Mouse (Mus musculus) liver, adult 2 months (tissue): Measurements from ENCODE around the gene B4galt5.

Source experiments
- CTCF ChIP-seq: fragments of 200-500 bp; IDR thresholded peaks from 2 replicates; pipeline ENCODE4 v1.5.1; 2011; ENCODE audit warnings: low read depth, low read length, control low read depth
- POLR2A ChIP-seq: fragments of 200-500 bp; IDR thresholded peaks from 2 replicates; pipeline ENCODE4 v1.6.1; 2011; ENCODE audit warnings: low read length, control low read depth; ENCODE audit not compliant: insufficient read depth; ENCODE audit errors: extremely low read depth

DNA sequence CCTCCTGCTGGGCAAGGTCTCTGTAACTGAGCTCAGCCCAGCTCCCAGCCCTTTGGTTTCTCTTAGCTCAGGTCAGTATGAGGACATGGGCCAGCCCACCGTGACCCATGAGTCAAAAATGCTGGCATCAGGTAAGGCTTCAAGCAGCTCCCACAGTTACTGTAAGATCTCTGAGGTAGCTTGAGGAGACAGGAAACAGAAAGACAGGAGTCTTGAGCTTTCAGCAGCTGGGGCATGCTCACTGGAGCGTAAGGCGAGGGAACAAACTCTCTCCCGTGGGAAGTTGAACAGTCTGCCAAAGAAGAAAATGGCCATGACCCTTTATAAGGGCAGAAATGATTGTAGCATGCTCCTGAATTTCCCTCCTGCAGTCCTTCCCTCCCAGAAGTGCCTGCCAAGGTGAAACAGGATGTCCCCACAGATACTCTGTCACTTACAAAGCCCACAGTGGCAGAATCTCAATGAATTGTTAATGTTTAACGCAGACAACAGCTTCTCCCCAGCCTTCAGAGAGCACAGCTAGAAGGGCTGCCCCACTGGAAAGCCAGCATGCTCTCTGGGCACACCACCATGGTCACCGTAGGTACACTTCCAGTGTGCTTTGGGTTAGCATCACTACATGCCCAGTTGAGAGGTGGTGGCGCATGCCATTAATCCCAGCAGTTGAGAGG, 31.8 kb upstream of the B4galt5 start:
- TF ChIP-seq CTCF (no peak), POLR2A (no peak)
